22 mouse cellular contexts compared by ENCODE assay signal in the genomic region with DNA sequence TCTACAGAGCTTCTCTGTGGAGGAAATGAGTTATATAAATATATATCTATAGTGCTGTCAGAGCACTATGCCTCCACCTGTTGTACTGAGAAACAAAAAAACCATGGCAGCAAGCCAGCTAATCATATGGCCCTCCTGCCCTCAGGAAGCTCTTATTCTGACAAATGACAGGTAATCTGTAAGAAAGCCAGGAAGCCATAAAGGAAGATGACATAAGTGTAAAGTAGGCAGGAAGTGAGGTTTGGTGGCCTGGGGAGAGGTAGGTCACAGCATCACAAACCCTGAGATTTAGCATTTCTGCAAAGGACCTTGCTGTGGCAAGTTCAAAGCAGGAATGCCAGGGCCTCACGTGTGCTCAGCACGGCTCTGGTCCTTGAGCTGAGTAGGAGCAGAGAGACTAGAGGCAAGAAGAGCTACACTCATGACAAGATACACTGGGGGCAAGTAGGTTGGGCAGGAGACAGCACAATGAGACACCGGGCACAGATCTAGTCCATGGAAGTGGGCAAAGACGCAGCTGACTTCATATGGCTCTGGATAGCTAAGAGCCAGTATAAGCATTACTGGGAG.
DNase-seq lines count a peak whose midpoint lies in the region; ATAC-seq and TF ChIP-seq lines count a peak whose summit lies in the region.
"Had no signal": no experiment of that assay in that cellular context is flagged by ENCODE, and none has a peak within 500 bp of the region (broad histone marks: within the 10 kb centered on the region; RNA-seq: fewer than 3 reads in every experiment).

No protein-coding gene starts in this region.

- peaks cover 0 to 5% of the 10 kb centered on the region in 2 experiments; a peak in 2 of 4 replicates for H3K36me3 ChIP-seq in MEL (ENCODE audit: control insufficient read depth in 1 of 2, insufficient read depth in 2 of 2, low read length in 2 of 2)
- H3K36me3 ChIP-seq in midbrain, embryonic 13.5 days = no peaks in the 10 kb centered on the region
- H3K36me3 ChIP-seq: hindbrain, embryonic 12.5 days had no signal

- no peaks in the 10 kb centered on the region for H3K27me3 ChIP-seq in MEL (ENCODE audit: control insufficient read depth in 1 of 2, insufficient read depth in 2 of 2, low read length in 2 of 2)
- no peaks in the 10 kb centered on the region for H3K27me3 ChIP-seq in midbrain, embryonic 13.5 days
- H3K27me3 ChIP-seq: forebrain, embryonic 13.5 days; hindbrain, embryonic 12.5 days had no signal

- H3K4me1 ChIP-seq in MEL (ENCODE audit: control insufficient read depth in 1 of 2, insufficient read depth in 2 of 2, low read length in 2 of 2) = no peaks in the 10 kb centered on the region; a peak in 1 of 4 replicates
- no peaks in the 10 kb centered on the region for H3K4me1 ChIP-seq in midbrain, embryonic 13.5 days (replicated peaks)
- H3K4me1 ChIP-seq: hindbrain, embryonic 12.5 days had no signal

- TF ChIP-seq RAD21 in MEL (IDR thresholded peaks at IDR 0.05; ENCODE audit: low read depth, low read length) = no peak

- no peak overlapping the region for H3K4me2 ChIP-seq in midbrain, embryonic 13.5 days (replicated peaks)
- H3K4me2 ChIP-seq: forebrain, embryonic 13.5 days; heart, embryonic 11.5 days; hindbrain, embryonic 12.5 days had no signal

- no peak for TF ChIP-seq POLR2A in MEL (IDR thresholded peaks at IDR 0.05; ENCODE audit: control insufficient read depth in 1 of 2, insufficient read depth in 1 of 2, low read depth in 1 of 2, low read length in 2 of 2, poor library complexity in 1 of 2)

- no peak for TF ChIP-seq EP300 in MEL (IDR thresholded peaks at IDR 0.05; ENCODE audit: low read depth in 1 of 2, low read length in 2 of 2)

- H3K4me3 ChIP-seq in MEL (ENCODE audit: control insufficient read depth in 1 of 2, insufficient read depth in 1 of 2, low read depth in 2 of 2, low read length in 2 of 2) = no peak overlapping the region
- H3K4me3 ChIP-seq in midbrain, embryonic 13.5 days (replicated peaks) = no peak overlapping the region
- H3K4me3 ChIP-seq: forebrain, embryonic 13.5 days; gastrocnemius, adult 2 months; hindbrain, embryonic 12.5 days; left cerebral cortex, adult 2 months; limb, embryonic 10.5 days had no signal

- H3K79me2 ChIP-seq in MEL (ENCODE audit: control insufficient read depth, insufficient read depth, low read length, poor library complexity) = no peaks in the 10 kb centered on the region; the same call in 1 of the 2 replicates

- intact Hi-C loops in heart, postnatal 14 days (cut with DNase I) = no loop called here

- no peak overlapping the region for H3K9ac ChIP-seq in MEL (ENCODE audit: control insufficient read depth, low read depth, low read length, poor library complexity, severe bottlenecking)
- no peak overlapping the region for H3K9ac ChIP-seq in midbrain, embryonic 13.5 days (replicated peaks)
- H3K9ac ChIP-seq: forebrain, embryonic 13.5 days; hindbrain, embryonic 12.5 days had no signal

- TF ChIP-seq CTCF in MEL (IDR thresholded peaks at IDR 0.05 in 2 of 3, conservative IDR thresholded peaks at IDR 0.05 in 1 of 3; ENCODE audit: control insufficient read depth in 1 of 3, insufficient read depth in 1 of 3, low read depth in 2 of 3, low read length in 3 of 3, poor library complexity in 1 of 3, severe bottlenecking in 1 of 3) = no peak

- H3K9me3 ChIP-seq in MEL (replicated peaks; ENCODE audit: insufficient read depth, low read length) = no peaks in the 10 kb centered on the region
- no peaks in the 10 kb centered on the region for H3K9me3 ChIP-seq in midbrain, embryonic 13.5 days
- H3K9me3 ChIP-seq: forebrain, embryonic 13.5 days; hindbrain, embryonic 12.5 days; limb, embryonic 10.5 days had no signal

- 88% methylated on average over 4 of the region's 4 CpGs for WGBS in midbrain, embryonic 13.5 days

- peak; percentile 6; the same call in 1 of the 2 replicates for ATAC-seq in megakaryocyte, adult 5-6 weeks (ENCODE audit: poor library complexity, severe bottlenecking)
- ATAC-seq in midbrain, embryonic 13.5 days = no peak
- ATAC-seq: forebrain, embryonic 13.5 days; lung, postnatal 0 days; midbrain, embryonic 16.5 days had no signal

- H3K27ac ChIP-seq in MEL (ENCODE audit: control insufficient read depth, low read depth, low read length) = no peak overlapping the region
- no peak overlapping the region for H3K27ac ChIP-seq in midbrain, embryonic 13.5 days
- H3K27ac ChIP-seq: forebrain, embryonic 13.5 days; gastrocnemius, adult 2 months; hindbrain, embryonic 12.5 days; kidney, postnatal 0 days; left cerebral cortex, adult 2 months; limb, embryonic 10.5 days had no signal

- DNase-seq in adrenal gland, postnatal 14 days = peak; percentile 34
- DNase-seq in adrenal gland, postnatal 25 days = no peak
- peak; percentile 88 for DNase-seq in CD4-positive helper T cell, adult 2 months (ENCODE audit: low read depth, low spot score)
- no peak for DNase-seq in MEL (ENCODE audit: low read depth, low spot score)
- no peak for DNase-seq in heart, postnatal 14 days
- DNase-seq in right cerebral cortex, adult 2 months (ENCODE audit: low spot score in 2 of 2) = no peak
- DNase-seq: cerebellum, adult 9-10 months; gastrocnemius, adult 2 months; kidney, adult 2 months; layer of hippocampus, adult 9-11 months; right cerebral cortex, postnatal 14 days; spleen, adult 18-20 months had no signal

TF ChIP-seq in MEL, 35 proteins besides CTCF, POLR2A, EP300 and RAD21:
- TF ChIP-seq ZMIZ1 (IDR thresholded peaks at IDR 0.05; ENCODE audit: low read depth, low read length) = no peak
- TF ChIP-seq ETS1 (IDR thresholded peaks at IDR 0.05; ENCODE audit: low read depth, low read length) = 0 out of 2 replicates have a peak, but pooled peaks have one; percentile 27

Comparison
In these comparisons a context has a peak if more than half of its experiments do, and no peak if none do; other contexts are left out.
1. DNase-seq: peak in adrenal gland, postnatal 14 days (single experiment) and CD4-positive helper T cell, adult 2 months (single experiment); none in adrenal gland, postnatal 25 days (single experiment), MEL (single experiment), heart, postnatal 14 days (0 of 2) and right cerebral cortex, adult 2 months (0 of 2).